Mouse (Mus musculus) testis, adult 2 months (tissue): ENCODE measurements at regions not wholly inside any gene's neighbourhood (a gene's known extent, or its start where the extent isn't known, plus 50 kb on each side); places are given as distances from the start of the nearest gene placed in this dataset.

Experiments
- CTCF ChIP-seq: fragments of 200-500 bp; IDR thresholded peaks from 2 replicates; pipeline ENCODE4 v1.5.1; 2012; ENCODE audit warnings: low read depth, mild to moderate bottlenecking, inconsistent platforms, low read length, moderate library complexity; ENCODE audit not compliant: control insufficient read depth, insufficient read depth, insufficient replicate concordance
- POLR2A ChIP-seq: fragments of 200-500 bp; IDR thresholded peaks from 2 replicates; pipeline ENCODE4 v1.6.1; 2012; ENCODE audit warnings: low read depth, mild to moderate bottlenecking, inconsistent platforms, low read length, moderate library complexity; ENCODE audit not compliant: control insufficient read depth

GRCm38 (mm10) chr2:57181692-57182541 lies 55.5 kb upstream of the Gpd2 start:
- TF ChIP-seq POLR2A = peak; percentile 36; the same call in 1 of the 2 replicates
- no peak; the same call in 1 of the 2 replicates for TF ChIP-seq CTCF
